In genomic region chr3:89574260-89574659, GRCm38 (mm10) we compare ENCODE assay signal across 9 mouse cellular contexts. TPM values are rescaled to one million over a fixed set of nuclear protein-coding genes. Genes with fewer than 3 reads are reported as not detected.
DNase-seq lines count a peak whose midpoint lies in the region; ATAC-seq and TF ChIP-seq lines count a peak whose summit lies in the region.
"Had no signal": no experiment of that assay in that cellular context is flagged by ENCODE, and none has a peak within 500 bp of the region (broad histone marks: within the 10 kb centered on the region; RNA-seq: fewer than 3 reads in every experiment).

No protein-coding gene starts in this region.

- TF ChIP-seq CTCF in kidney, postnatal 0 days (IDR thresholded peaks at IDR 0.05; ENCODE audit: low read depth): peak; percentile 58

- H3K4me1 ChIP-seq in kidney, postnatal 0 days (replicated peaks; ENCODE audit: insufficient read depth, low read length): no peaks in the 10 kb centered on the region
- peaks cover 4% of the 10 kb centered on the region; the same call in 1 of the 2 replicates for H3K4me1 ChIP-seq in kidney, embryonic 14.5 days (ENCODE audit: control insufficient read depth, insufficient read depth, low read length)

- peak; percentile 37 for DNase-seq in CD4-positive, CD25-positive, alpha-beta regulatory T cell, adult 2 months (ENCODE audit: low read depth, low spot score)
- peak; percentile 67 for DNase-seq in kidney, postnatal 0 days (ENCODE audit: low spot score)
- peak; percentile 35 for DNase-seq in T-cell, adult 2 months (ENCODE audit: low spot score)
- peak; percentile 30 for DNase-seq in lung, postnatal 36 days
- no peak for DNase-seq in layer of hippocampus, adult 8-10 months (ENCODE audit: low spot score in 2 of 2)
- no peak for DNase-seq in spleen, adult 12 weeks (ENCODE audit: low spot score)
- DNase-seq: kidney, adult 9 months had no signal

- no peak overlapping the region for H3K27ac ChIP-seq in kidney, postnatal 0 days
- no peak overlapping the region for H3K27ac ChIP-seq in kidney, embryonic 14.5 days (ENCODE audit: low read depth, low read length)

- H3K36me3 ChIP-seq in kidney, postnatal 0 days (ENCODE audit: insufficient read depth, low read length): no peaks in the 10 kb centered on the region
- H3K36me3 ChIP-seq in kidney, embryonic 14.5 days (ENCODE audit: control insufficient read depth, insufficient read depth, low read length): no peaks in the 10 kb centered on the region

- no peak overlapping the region for H3K4me2 ChIP-seq in kidney, postnatal 0 days (ENCODE audit: low read length)
- no peak overlapping the region for H3K4me2 ChIP-seq in kidney, embryonic 14.5 days (replicated peaks; ENCODE audit: low read depth, low read length)

- no peak overlapping the region for H3K9ac ChIP-seq in kidney, postnatal 0 days (ENCODE audit: low read depth, low read length)
- no peak overlapping the region for H3K9ac ChIP-seq in kidney, embryonic 14.5 days (ENCODE audit: low read depth, low read length)

- H3K27me3 ChIP-seq in kidney, postnatal 0 days (ENCODE audit: insufficient read depth, low read length): no peaks in the 10 kb centered on the region
- 0 out of 2 replicates have a peak, but pooled peaks cover 4% of the 10 kb centered on the region for H3K27me3 ChIP-seq in kidney, embryonic 14.5 days (ENCODE audit: control insufficient read depth, insufficient read depth, low read length)

- no peak overlapping the region for H3K4me3 ChIP-seq in kidney, postnatal 0 days (replicated peaks; ENCODE audit: low read depth, low read length)
- no peak overlapping the region for H3K4me3 ChIP-seq in kidney, embryonic 14.5 days (ENCODE audit: low read length)

- 57% methylated on average over 2 of the region's 2 CpGs for WGBS in kidney, postnatal 0 days
- 57% methylated on average over 2 of the region's 2 CpGs for WGBS in kidney, embryonic 14.5 days

- H3K9me3 ChIP-seq in kidney, postnatal 0 days (replicated peaks; ENCODE audit: low read length): no peaks in the 10 kb centered on the region
- H3K9me3 ChIP-seq in kidney, embryonic 14.5 days (ENCODE audit: control insufficient read depth, low read length): no peaks in the 10 kb centered on the region

- no peak for ATAC-seq in CD4-positive, CD25-positive, alpha-beta regulatory T cell, adult 4 months
- no peak for ATAC-seq in kidney, postnatal 0 days (replicated peaks; ENCODE audit: low FRiP score, low read depth)
- ATAC-seq in kidney, embryonic 14.5 days (ENCODE audit: low FRiP score, low TSS enrichment): no peak

RNA-seq across cellular contexts. Expression of gene Kcnn3, which starts 54.3 kb away (rescaled TPM):
- polyA plus RNA-seq in CD4-positive, CD25-positive, alpha-beta regulatory T cell, adult 4 months (2017; shearing (Covaris generic)): not detected
- 1.4 and 1.6 TPM in 2 replicates for polyA plus RNA-seq in kidney, postnatal 0 days (2015; fragmentation: Nextera tagmentation; extraction: Ambion mirVana)
- polyA plus RNA-seq in kidney, embryonic 14.5 days (2014; fragmentation: Nextera tagmentation; extraction: Ambion mirVana): 1.4 and 2.1 TPM in 2 replicates
- 10 to 100 TPM; 21.9 to 26.5 (median 25.8) TPM for total RNA-seq in layer of hippocampus, adult 8-10 months (2022)

Comparison
In these comparisons a context has a peak if more than half of its experiments do, and no peak if none do; other contexts are left out.
1. DNase-seq: peak in CD4-positive, CD25-positive, alpha-beta regulatory T cell, adult 2 months (single experiment), kidney, postnatal 0 days (single experiment), T-cell, adult 2 months (single experiment) and lung, postnatal 36 days (single experiment); none in layer of hippocampus, adult 8-10 months (0 of 2) and spleen, adult 12 weeks (single experiment).